Mouse (Mus musculus) neural tube, embryonic 11.5 days (tissue): ENCODE data around the gene Zfp36l1. TPM values are rescaled to one million over a fixed set of nuclear protein-coding genes. Genes with fewer than 3 reads are reported as not detected.

Source experiments
- ATAC-seq: fragments of 200-750 bp; cut with Nextera tagmentation; 2 replicates; pipeline ENCODE4 v1.8.0; 2017; ENCODE audit warnings: moderate number of reproducible peaks, mild to moderate bottlenecking, moderate TSS enrichment, moderate library complexity; ENCODE audit not compliant: insufficient read depth, low FRiP score, low TSS enrichment
- DNase-seq: peaks from one replicate; pipeline ENCODE4 v3.0.0-alpha.2; 2015; ENCODE audit warnings: low spot score
- H3K27ac ChIP-seq: fragments of 300-500 bp; sonication (generic); 2 replicates; pipeline ENCODE4 v1.5.1; 2014; ENCODE audit warnings: low read depth, mild to moderate bottlenecking, low read length
- H3K27me3 ChIP-seq: fragments of 300-500 bp; sonication (generic); 2 replicates; pipeline ENCODE4 v1.6.1; 2014; ENCODE audit warnings: mild to moderate bottlenecking, low read length, mixed read lengths; ENCODE audit not compliant: control insufficient read depth, insufficient read depth
- H3K36me3 ChIP-seq: fragments of 300-500 bp; sonication (generic); 2 replicates; pipeline ENCODE4 v1.6.1; 2014; ENCODE audit warnings: mild to moderate bottlenecking, low read length, moderate library complexity, mixed read lengths; ENCODE audit not compliant: control insufficient read depth, insufficient read depth
- H3K4me1 ChIP-seq: fragments of 300-500 bp; sonication (generic); 2 replicates; pipeline ENCODE4 v1.6.1; 2014; ENCODE audit warnings: low read length, mixed read lengths; ENCODE audit not compliant: control insufficient read depth, insufficient read depth
- H3K4me2 ChIP-seq: fragments of 300-500 bp; sonication (generic); 2 replicates; pipeline ENCODE4 v1.6.1; 2014; ENCODE audit warnings: low read depth, mild to moderate bottlenecking, moderate library complexity
- H3K4me3 ChIP-seq: fragments of 300-500 bp; sonication (generic); 2 replicates; pipeline ENCODE4 v1.5.1; 2014; ENCODE audit warnings: low read depth, low read length
- H3K9ac ChIP-seq: fragments of 300-500 bp; sonication (generic); 2 replicates; pipeline ENCODE4 v1.6.1; 2014; ENCODE audit warnings: mild to moderate bottlenecking, low read length
- H3K9me3 ChIP-seq: fragments of 300-500 bp; sonication (generic); 2 replicates; pipeline ENCODE4 v1.6.1; 2016; ENCODE audit warnings: low read length; ENCODE audit not compliant: control insufficient read depth
- WGBS: fragments of 180-500 bp; shearing (Covaris S2); extraction: QIAGEN DNeasy Blood & Tissue Kit; methylation state at CpG from one replicate; pipeline ENCODE4 v1.1.7; 2014; 5-methylcytosine and 5-hydroxymethylcytosine counted together
- polyA plus RNA-seq: library from polyadenylated mRNA; unstranded; fragments of >200 nt; fragmentation: Nextera tagmentation; extraction: Ambion mirVana; gene quantifications from 2 replicates; pipeline ENCODE4 v1.2.1, GENCODE M21; 2014

The Zfp36l1 gene
- polyA plus RNA-seq, 1 experiment from 2014 or later, result 135 TPM

- 76% methylated on average over 3 of the region's 3 CpGs for WGBS
- H3K4me1 ChIP-seq, result peaks cover 7% of the 10 kb centered on the region; the same call in 1 of the 2 replicates
- H3K27ac ChIP-seq, result no peak overlapping the region
- no peak overlapping the region for H3K4me2 ChIP-seq
- H3K4me3 ChIP-seq, result no peak overlapping the region
- no peaks in the 10 kb centered on the region for H3K27me3 ChIP-seq
- H3K9ac ChIP-seq, result no peak overlapping the region
- DNase-seq (no peak), ATAC-seq (no peak)
- H3K9me3 ChIP-seq, result no peaks in the 10 kb centered on the region
- no peaks in the 10 kb centered on the region for H3K36me3 ChIP-seq
Measured at GRCm38 (mm10) chr12:80124756-80125155, 11.9 kb upstream of the Zfp36l1 start.

GRCm38 (mm10) chr12:80124211-80124610 is 11.4 kb upstream of the Zfp36l1 start:
- Histone ChIP-seq H3K4me1 (peaks cover 3% of the 10 kb centered on the region; the same call in 1 of the 2 replicates), H3K9ac (no peak overlapping the region), H3K4me3 (no peak overlapping the region), H3K9me3 (no peaks in the 10 kb centered on the region), H3K4me2 (no peak overlapping the region), H3K27ac (no peak overlapping the region), H3K27me3 (no peaks in the 10 kb centered on the region), H3K36me3 (no peaks in the 10 kb centered on the region)
- DNase-seq (no peak), ATAC-seq (no peak)
- 79% methylated on average over 3 of the region's 3 CpGs for WGBS

GRCm38 (mm10) chr12:80123227-80123803 is 10.5 kb upstream of the Zfp36l1 start:
- H3K27ac ChIP-seq, result no peak overlapping the region
- no peak for ATAC-seq
- no peaks in the 10 kb centered on the region for H3K27me3 ChIP-seq
- no peaks in the 10 kb centered on the region for H3K36me3 ChIP-seq
- H3K9ac ChIP-seq, result no peak overlapping the region
- no peaks in the 10 kb centered on the region for H3K9me3 ChIP-seq
- H3K4me1 ChIP-seq, result peaks cover 3% of the 10 kb centered on the region; the same call in 1 of the 2 replicates
- no peak for DNase-seq
- H3K4me3 ChIP-seq, result no peak overlapping the region
- H3K4me2 ChIP-seq, result no peak overlapping the region
- 55% methylated on average over 4 of the region's 4 CpGs for WGBS

GRCm38 (mm10) chr12:80121438-80121837 is 8.6 kb upstream of the Zfp36l1 start:
- no peak overlapping the region for H3K9ac ChIP-seq
- no peak overlapping the region for H3K27ac ChIP-seq
- DNase-seq (no peak), ATAC-seq (no peak)
- no peaks in the 10 kb centered on the region for H3K9me3 ChIP-seq
- 91% methylated on average over 1 of the region's 1 CpGs for WGBS
- no peaks in the 10 kb centered on the region for H3K36me3 ChIP-seq
- H3K4me2 ChIP-seq, result no peak overlapping the region
- no peak overlapping the region for H3K4me3 ChIP-seq
- no peaks in the 10 kb centered on the region for H3K27me3 ChIP-seq
- peaks cover 3% of the 10 kb centered on the region; the same call in 1 of the 2 replicates for H3K4me1 ChIP-seq

- Histone ChIP-seq H3K27me3 (peaks cover 2% of the 10 kb centered on the region; the same call in 1 of the 2 replicates), H3K36me3 (no peaks in the 10 kb centered on the region), H3K4me3 (no peak overlapping the region), H3K4me1 (peaks cover 16% of the 10 kb centered on the region), H3K9me3 (no peaks in the 10 kb centered on the region), H3K4me2 (no peak overlapping the region), H3K9ac (no peak overlapping the region), H3K27ac (no peak overlapping the region)
- ATAC-seq, result no peak
- WGBS, result 90% methylated on average over 1 of the region's 1 CpGs
- no peak for DNase-seq
Measured at GRCm38 (mm10) chr12:80118588-80118987, 5.8 kb upstream of the Zfp36l1 start.

- H3K36me3 ChIP-seq, result no peaks in the 10 kb centered on the region
- peak overlapping the region; percentile 86 for H3K9ac ChIP-seq
- H3K4me2 ChIP-seq, result peak overlapping the region; percentile 91
- no peak for ATAC-seq
- peaks cover 3% of the 10 kb centered on the region; the same call in 1 of the 2 replicates for H3K27me3 ChIP-seq
- peak overlapping the region; percentile 91 for H3K4me3 ChIP-seq
- H3K27ac ChIP-seq, result peak overlapping the region; percentile 92
- DNase-seq, result no peak
- H3K9me3 ChIP-seq, result no peaks in the 10 kb centered on the region
- peaks cover 15% of the 10 kb centered on the region for H3K4me1 ChIP-seq
- 43% methylated on average over 18 of the region's 18 CpGs for WGBS
Measured at GRCm38 (mm10) chr12:80116206-80117112, 3.6 kb upstream of the Zfp36l1 start.

- Histone ChIP-seq H3K4me1 (peaks cover 15% of the 10 kb centered on the region), H3K36me3 (no peaks in the 10 kb centered on the region), H3K27ac (peak overlapping the region; percentile 92), H3K4me2 (peak overlapping the region; percentile 91), H3K9me3 (no peaks in the 10 kb centered on the region), H3K9ac (peak overlapping the region; percentile 86), H3K4me3 (peak overlapping the region; percentile 91), H3K27me3 (peaks cover 3% of the 10 kb centered on the region; the same call in 1 of the 2 replicates)
- 0% methylated on average over 23 of the region's 30 CpGs for WGBS
- ATAC-seq, result no peak; the same call in 1 of the 2 replicates
- DNase-seq, result no peak
Measured at GRCm38 (mm10) chr12:80115863-80116194, 3.0 kb upstream of the Zfp36l1 start.

- WGBS, result under 1% methylated on average over 70 of the region's 71 CpGs
- Histone ChIP-seq H3K4me3 (peak overlapping the region; percentile 91), H3K4me1 (peaks cover 15% of the 10 kb centered on the region), H3K9ac (peak overlapping the region; percentile 86), H3K4me2 (peak overlapping the region; percentile 91), H3K36me3 (peaks cover under 1% of the 10 kb centered on the region; the same call in 1 of the 2 replicates), H3K27me3 (peaks cover 3% of the 10 kb centered on the region; the same call in 1 of the 2 replicates), H3K9me3 (no peaks in the 10 kb centered on the region), H3K27ac (peak overlapping the region; percentile 92)
- DNase-seq (peak; percentile 87), ATAC-seq (peak; percentile 72)
Measured at GRCm38 (mm10) chr12:80115142-80115862, 2.5 kb upstream of the Zfp36l1 start.
